Mouse (Mus musculus) left cerebral cortex, postnatal 4 days (tissue): Measurements from ENCODE around the gene Xlr3a. TPM values are rescaled to one million over a fixed set of nuclear protein-coding genes. Genes with fewer than 3 reads are reported as not detected.
"Not testable (repeated sequence)": the region's sequence is repeated elsewhere in the genome, so short reads cannot be mapped to it uniquely, and the experiment has no call there.

Source experiments
- DNase-seq: peaks from one replicate; pipeline ENCODE4 v3.0.0-alpha.2; 2022
- intact Hi-C: fragments of 180-260 bp; cut with DNase I; formaldehyde crosslinking; loops from one replicate; pipeline ENCODE4 v1.15.1; 2025
- total RNA-seq, 2 experiments: library from RNA; stranded (reverse); gene quantifications; 2 replicates each; pipeline ENCODE4 v1.2.3; 2021

Gene Xlr3a
- 1 to 10 TPM in 1 of 2 experiments, under 1 TPM in 1; 0.64 to 3.7 TPM for total RNA-seq

- DNase-seq = peak; percentile 1
- intact Hi-C loops = not testable (repeated sequence)
Observed at GRCm38 (mm10) chrX:73096941-73097508, at the start of gene Xlr3a. Gene Xlr3a, minus strand, starts transcription at chrX:73097095.

DNA sequence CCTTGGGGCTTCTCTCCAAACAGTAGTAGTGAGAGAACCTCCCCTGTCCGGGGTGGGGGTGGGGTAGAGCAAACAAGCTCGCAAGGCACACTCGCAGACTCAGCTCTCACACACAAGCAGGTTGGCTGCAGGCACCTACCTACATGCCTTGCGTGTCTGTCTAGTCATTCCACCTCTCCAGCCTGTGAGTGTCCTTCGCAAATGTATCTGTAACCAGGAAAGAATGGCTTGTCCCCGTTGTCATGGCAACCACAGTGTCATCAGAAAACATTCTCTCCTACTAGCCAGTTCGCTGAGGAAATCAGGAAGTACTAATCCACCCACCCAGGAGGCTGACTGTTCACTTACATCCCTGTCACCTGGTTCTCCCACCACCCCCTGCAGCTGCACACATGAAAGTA is 46.3 kb upstream of the Xlr3a start:
- intact Hi-C loops, DNase-seq: not testable (repeated sequence)

GRCm38 (mm10) chrX:73122859-73123829 is 26.2 kb upstream of the Xlr3a start:
- DNase-seq, intact Hi-C loops: not testable (repeated sequence)

DNA sequence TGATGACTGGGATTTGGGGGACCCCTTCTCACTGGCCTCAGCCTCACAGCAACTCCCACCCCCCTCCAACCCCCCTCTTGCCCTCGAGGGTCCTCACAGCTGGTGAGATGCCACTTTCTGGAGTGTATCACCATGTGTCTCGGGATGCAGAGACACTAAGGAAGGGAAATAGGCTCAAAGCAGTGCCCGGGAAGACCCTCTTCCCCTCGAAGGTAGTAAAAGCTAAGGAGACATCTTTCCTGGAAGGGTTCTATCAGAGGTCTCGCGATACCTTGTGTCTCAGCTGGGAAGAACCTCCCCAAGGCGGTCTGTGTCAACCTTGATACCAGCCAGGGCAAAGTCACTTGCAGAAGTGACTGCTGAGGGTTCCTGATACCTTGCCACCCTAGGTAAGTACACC is 19.9 kb upstream of the Xlr3a start, which contains the start of gene Gm14685:
Gene Gm14685 (plus strand): TSS at position 301 of the 400 bp plus-strand sequence.
- DNase-seq, intact Hi-C loops: not testable (repeated sequence)

GRCm38 (mm10) chrX:73082267-73083055 is 14.4 kb downstream of the Xlr3a start, which contains the start of gene Xlr4a:
Gene Xlr4a, minus strand, starts transcription at chrX:73082478.
- DNase-seq, intact Hi-C loops: not testable (repeated sequence)

GRCm38 (mm10) chrX:73066765-73067312 is 30.1 kb downstream of the Xlr3a start:
- intact Hi-C loops, DNase-seq: not testable (repeated sequence)

- intact Hi-C loops = no loop called here
- no peak for DNase-seq
Observed at GRCm38 (mm10) chrX:73064415-73064793, 32.5 kb downstream of the Xlr3a start, which contains the start of gene Pnma3. Gene Pnma3, plus strand, starts transcription at chrX:73064787.

DNA sequence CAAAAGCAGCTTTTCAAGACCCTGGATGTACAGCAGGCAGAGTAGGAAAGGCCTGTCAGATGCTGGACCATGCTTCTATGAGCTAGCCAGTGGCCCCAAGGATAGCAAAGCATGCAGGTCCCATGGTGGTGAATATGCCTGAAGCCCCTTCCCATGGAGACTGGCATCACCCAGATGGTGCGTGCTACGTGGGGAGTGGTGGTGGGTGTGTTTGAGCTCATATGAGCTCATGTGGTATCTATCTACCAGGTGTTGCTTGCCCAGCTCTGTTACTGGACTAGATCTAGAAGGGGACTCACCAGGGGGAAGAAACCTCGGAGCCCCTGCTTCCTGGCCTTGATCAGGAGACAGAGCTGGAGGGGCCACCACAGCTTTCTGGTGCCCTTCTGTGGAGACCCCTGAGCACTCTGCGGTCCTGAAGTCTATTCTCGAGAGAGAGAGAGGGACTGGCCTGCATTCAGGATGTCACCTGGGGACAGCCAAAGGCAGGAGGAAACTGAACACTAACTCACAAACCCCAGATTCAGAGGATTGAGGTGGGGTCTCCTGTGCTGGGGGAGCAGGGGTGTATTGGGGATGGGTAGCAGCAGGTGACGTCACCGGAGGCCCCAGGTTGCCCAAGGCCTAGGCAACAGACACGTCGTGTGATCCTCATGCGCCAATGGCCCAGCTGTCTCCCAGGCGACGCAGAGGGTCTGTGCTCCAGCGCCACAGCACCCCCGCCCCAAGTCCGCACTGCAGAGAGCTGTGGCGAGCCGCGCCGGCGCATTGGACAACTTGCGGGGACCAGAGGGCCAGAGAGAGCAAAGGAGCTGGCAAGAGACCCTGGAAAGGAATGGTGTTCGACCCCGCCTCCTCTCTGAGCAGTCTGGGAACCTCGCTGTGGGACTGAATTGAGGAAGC is 33.1 kb downstream of the Xlr3a start:
- intact Hi-C loops = no loop called here
- DNase-seq = peak; percentile 57

GRCm38 (mm10) chrX:73062323-73062722 is 34.6 kb downstream of the Xlr3a start:
- intact Hi-C loops = no loop called here
- no peak for DNase-seq

DNA sequence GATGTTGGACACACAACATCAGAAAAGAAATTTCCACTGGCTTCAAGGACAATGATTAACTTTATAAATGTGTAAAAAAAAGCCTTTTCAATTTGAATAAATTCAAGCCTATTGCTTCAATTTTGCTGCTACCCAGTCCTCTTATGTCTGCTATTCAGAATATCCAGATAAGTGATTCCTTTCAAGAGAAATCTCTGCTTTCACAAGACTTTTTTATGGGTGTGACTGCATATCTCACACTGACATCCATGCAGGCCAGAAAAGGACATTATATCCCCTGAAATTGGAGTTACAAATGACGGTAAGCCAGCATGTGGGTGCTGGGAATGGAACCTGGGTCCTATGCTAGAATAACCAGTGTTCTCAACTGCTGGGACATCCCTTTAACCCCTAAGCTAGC is 35.4 kb downstream of the Xlr3a start:
- intact Hi-C loops = no loop called here
- DNase-seq = no peak

GRCm38 (mm10) chrX:73053860-73054563 is 42.9 kb downstream of the Xlr3a start:
- intact Hi-C loops = loop anchor here (10.0 kb wide), 1 partner anchor 641 kb away; no protein-coding TSS in a partner anchor
- DNase-seq = peak; percentile 94

DNA sequence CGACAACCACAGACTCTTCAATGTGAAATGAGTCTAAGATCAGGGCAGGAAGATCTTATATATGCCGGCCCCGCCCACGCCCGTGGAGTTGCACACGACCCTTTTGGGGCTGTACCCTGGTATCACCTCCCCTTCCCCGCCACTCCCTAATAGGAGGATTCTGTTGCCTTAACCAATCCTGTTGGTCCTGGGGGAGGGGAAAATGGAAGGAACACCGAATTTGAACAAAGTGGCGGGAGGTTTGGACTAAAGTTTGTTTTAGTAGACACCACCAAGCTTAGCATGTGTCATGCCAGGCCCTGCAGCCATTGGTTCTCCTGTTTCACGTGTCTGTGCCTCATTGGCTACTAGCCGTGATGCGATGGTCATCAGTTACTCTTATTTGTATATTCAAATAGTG is 57.2 kb downstream of the Xlr3a start:
- intact Hi-C loops = no loop called here
- no peak for DNase-seq

- DNase-seq = no peak
- intact Hi-C loops = no loop called here
Observed at GRCm38 (mm10) chrX:73038831-73039230, 58.1 kb downstream of the Xlr3a start.

DNA sequence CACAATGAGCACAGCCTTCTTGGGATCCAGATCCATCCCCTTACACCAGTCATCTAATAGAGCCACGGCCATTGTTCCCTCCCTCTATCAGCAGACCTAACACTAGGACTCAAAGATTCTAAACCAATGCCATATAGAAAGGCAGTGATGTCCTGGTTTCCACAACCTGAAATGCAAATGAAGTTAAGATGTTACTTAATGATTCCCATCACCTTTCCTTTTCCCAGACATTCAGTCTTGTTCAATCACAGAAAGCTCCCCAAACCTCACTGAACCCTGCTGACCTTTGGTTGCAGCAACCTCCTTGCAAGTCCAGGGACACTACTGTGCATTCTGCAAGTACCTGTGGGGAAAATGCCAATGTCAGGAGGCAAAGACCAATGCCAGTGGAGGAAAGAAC is 59.9 kb downstream of the Xlr3a start, which contains the start of gene Pnma5:
Gene Pnma5 (minus strand): TSS at position 101 of the 400 bp plus-strand sequence.
- intact Hi-C loops = no loop called here
- no peak for DNase-seq

Other genes starting within 250 kb of the Xlr3a start
- 10 to 100 TPM; 46.3 to 49.9 TPM for gene Cetn2, start 178.7 kb downstream of the Xlr3a start, total RNA-seq
- gene Nsdhl, start 178.5 kb downstream of the Xlr3a start, total RNA-seq = 10 to 100 TPM; 62.5 to 65.4 TPM
- gene Zfp185, start 109.8 kb downstream of the Xlr3a start, total RNA-seq = 1 to 10 TPM; 1.0 to 1.1 TPM
- gene Pnma5, start 60.0 kb downstream of the Xlr3a start, total RNA-seq = under 1 TPM; 0.28 to 0.50 TPM
- gene Pnma3, start 32.3 kb downstream of the Xlr3a start, total RNA-seq = 10 to 100 TPM; 15.7 to 19.2 TPM
- gene Xlr4a, start 14.6 kb downstream of the Xlr3a start, total RNA-seq = under 1 TPM; 0.54 to 0.56 TPM
- gene Gm14685, start 20.0 kb upstream of the Xlr3a start, total RNA-seq = 1 to 10 TPM in 1 of 2 experiments, under 1 TPM in 1; 0.92 to 2.2 TPM
- gene Xlr5b, start 51.7 kb upstream of the Xlr3a start, total RNA-seq = under 1 TPM in 1 of 2 experiments, not detected in 1; 0.20 TPM
- gene DXBay18, start 52.4 kb upstream of the Xlr3a start, total RNA-seq = under 1 TPM in 1 of 2 experiments, not detected in 1; 0.46 TPM
- gene Spin2d, start 79.9 kb upstream of the Xlr3a start, total RNA-seq = not detected
- gene Xlr3b, start 95.1 kb upstream of the Xlr3a start, total RNA-seq = 10 to 100 TPM in 1 of 2 experiments, 1 to 10 TPM in 1; 3.6 to 13.1 TPM
- 1 to 10 TPM in 1 of 2 experiments, under 1 TPM in 1; 0.60 to 1.4 TPM for gene Xlr4b, start 117.2 kb upstream of the Xlr3a start, total RNA-seq
- gene F8a, start 131.2 kb upstream of the Xlr3a start, total RNA-seq = 10 to 100 TPM; 16.2 to 17.1 TPM
- gene Xlr4c, start 146.0 kb upstream of the Xlr3a start, total RNA-seq = not detected
- gene Xlr3c, start 168.3 kb upstream of the Xlr3a start, total RNA-seq = not detected
- not detected for gene Xlr5a, start 195.9 kb upstream of the Xlr3a start, total RNA-seq
- gene Xlr5c, start 195.9 kb upstream of the Xlr3a start, total RNA-seq = not detected
- gene Gm45015, start 239.7 kb upstream of the Xlr3a start, total RNA-seq = not detected
- gene Zfp275, start 245.5 kb upstream of the Xlr3a start, total RNA-seq = 10 to 100 TPM; 20.3 to 20.7 TPM